Mouse (Mus musculus): ENCODE results near the gene Nr2e3. TPM values are rescaled to one million over a fixed set of nuclear protein-coding genes. Genes with fewer than 3 reads are reported as not detected.

Gene Nr2e3
- polyA plus RNA-seq, 2 experiments, result not detected

GRCm38 (mm10) chr9:59951943-59952342 lies 8.5 kb downstream of the Nr2e3 start:
- H3K36me3 ChIP-seq (replicated peaks; ENCODE audit: control insufficient read depth, insufficient read depth, low read depth), result no peaks in the 10 kb centered on the region
- no peaks in the 10 kb centered on the region for H3K4me1 ChIP-seq (replicated peaks; ENCODE audit: control insufficient read depth in 2 of 2, insufficient read depth in 2 of 2, low read length in 1 of 2)
- no peak for TF ChIP-seq CTCF (IDR thresholded peaks at IDR 0.05; ENCODE audit: low read depth)
- TF ChIP-seq EP300 (IDR thresholded peaks at IDR 0.05; ENCODE audit: low read depth), result no peak
- H3K27ac ChIP-seq, result no peak overlapping the region
- DNase-seq (ENCODE audit: low read depth in 3 of 3, low spot score in 3 of 3) (no peak), ATAC-seq (ENCODE audit: insufficient read depth) (no peak)
- H3K27me3 ChIP-seq (ENCODE audit: control insufficient read depth, insufficient read depth, low read length), result no peaks in the 10 kb centered on the region
- H3K4me3 ChIP-seq (ENCODE audit: insufficient read depth in 1 of 2, low read depth in 2 of 2, low read length in 2 of 2), result no peak overlapping the region
- no peaks in the 10 kb centered on the region for H3K9me3 ChIP-seq (ENCODE audit: control insufficient read depth, low read length)
- H3K9ac ChIP-seq (replicated peaks), result no peak overlapping the region
- WGBS (ENCODE audit: insufficient replicate concordance), result 73% methylated on average over 4 of the region's 4 CpGs
- no peak overlapping the region for H3K4me2 ChIP-seq (ENCODE audit: low read depth)

GRCm38 (mm10) chr9:59951001-59951750 lies 9.3 kb downstream of the Nr2e3 start:
- H3K27ac ChIP-seq, result no peak overlapping the region
- ATAC-seq (ENCODE audit: insufficient read depth), result no peak
- 67% methylated on average over 9 of the region's 9 CpGs for WGBS (ENCODE audit: insufficient replicate concordance)

GRCm38 (mm10) chr9:59949981-59950380 lies 10.5 kb downstream of the Nr2e3 start:
- no peak overlapping the region for H3K4me3 ChIP-seq (ENCODE audit: insufficient read depth in 1 of 2, low read depth in 2 of 2, low read length in 2 of 2)
- no peak for ATAC-seq (ENCODE audit: insufficient read depth)
- H3K27ac ChIP-seq, result no peak overlapping the region
- TF ChIP-seq CTCF (IDR thresholded peaks at IDR 0.05; ENCODE audit: low read depth) (no peak), EP300 (IDR thresholded peaks at IDR 0.05; ENCODE audit: low read depth) (no peak)
- H3K9me3 ChIP-seq (ENCODE audit: control insufficient read depth, low read length), result no peaks in the 10 kb centered on the region
- H3K4me1 ChIP-seq (replicated peaks; ENCODE audit: control insufficient read depth in 2 of 2, insufficient read depth in 2 of 2, low read length in 1 of 2), result no peaks in the 10 kb centered on the region
- DNase-seq (ENCODE audit: low read depth in 3 of 3, low spot score in 3 of 3), result no peak
- WGBS (ENCODE audit: insufficient replicate concordance), result 72% methylated on average over 5 of the region's 5 CpGs
- H3K27me3 ChIP-seq (ENCODE audit: control insufficient read depth, insufficient read depth, low read length), result no peaks in the 10 kb centered on the region
- no peaks in the 10 kb centered on the region for H3K36me3 ChIP-seq (replicated peaks; ENCODE audit: control insufficient read depth, insufficient read depth, low read depth)
- no peak overlapping the region for H3K4me2 ChIP-seq (ENCODE audit: low read depth)
- H3K9ac ChIP-seq (replicated peaks), result no peak overlapping the region

More at GRCm38 (mm10) chr9:59951001-59951750, 9.3 kb downstream of the Nr2e3 start:
- DNase-seq (ENCODE audit: low read depth in 3 of 3, low spot score in 3 of 3), result no peak
- Histone ChIP-seq H3K9me3 (ENCODE audit: control insufficient read depth, low read length) (no peaks in the 10 kb centered on the region), H3K36me3 (replicated peaks; ENCODE audit: control insufficient read depth, insufficient read depth, low read depth) (no peaks in the 10 kb centered on the region), H3K4me3 (ENCODE audit: insufficient read depth in 1 of 2, low read depth in 2 of 2, low read length in 2 of 2) (no peak overlapping the region), H3K27me3 (ENCODE audit: control insufficient read depth, insufficient read depth, low read length) (no peaks in the 10 kb centered on the region), H3K4me2 (ENCODE audit: low read depth) (no peak overlapping the region), H3K4me1 (replicated peaks; ENCODE audit: control insufficient read depth in 2 of 2, insufficient read depth in 2 of 2, low read length in 1 of 2) (no peaks in the 10 kb centered on the region), H3K9ac (replicated peaks) (no peak overlapping the region)
- no peak for TF ChIP-seq CTCF (IDR thresholded peaks at IDR 0.05; ENCODE audit: low read depth)
- no peak for TF ChIP-seq EP300 (IDR thresholded peaks at IDR 0.05; ENCODE audit: low read depth)

- no peak overlapping the region for H3K27ac ChIP-seq
- no peaks in the 10 kb centered on the region for H3K36me3 ChIP-seq (replicated peaks; ENCODE audit: control insufficient read depth, insufficient read depth, low read depth)
- DNase-seq (ENCODE audit: low read depth in 3 of 3, low spot score in 3 of 3), result no peak
- ATAC-seq (ENCODE audit: insufficient read depth), result no peak
- no peaks in the 10 kb centered on the region for H3K27me3 ChIP-seq (ENCODE audit: control insufficient read depth, insufficient read depth, low read length)
- WGBS (ENCODE audit: insufficient replicate concordance), result 58% methylated on average over 6 of the region's 6 CpGs
- H3K9me3 ChIP-seq (ENCODE audit: control insufficient read depth, low read length), result no peaks in the 10 kb centered on the region
- TF ChIP-seq CTCF (IDR thresholded peaks at IDR 0.05; ENCODE audit: low read depth) (no peak), EP300 (IDR thresholded peaks at IDR 0.05; ENCODE audit: low read depth) (no peak)
- H3K4me1 ChIP-seq (replicated peaks; ENCODE audit: control insufficient read depth in 2 of 2, insufficient read depth in 2 of 2, low read length in 1 of 2), result no peaks in the 10 kb centered on the region
- H3K4me2 ChIP-seq (ENCODE audit: low read depth), result no peak overlapping the region
- no peak overlapping the region for H3K9ac ChIP-seq (replicated peaks)
- H3K4me3 ChIP-seq (ENCODE audit: insufficient read depth in 1 of 2, low read depth in 2 of 2, low read length in 2 of 2), result no peak overlapping the region
Measured at GRCm38 (mm10) chr9:59949511-59949910, 10.9 kb downstream of the Nr2e3 start.

- H3K9me3 ChIP-seq (ENCODE audit: control insufficient read depth, low read length), result no peaks in the 10 kb centered on the region
- no peak overlapping the region for H3K4me2 ChIP-seq (ENCODE audit: low read depth)
- TF ChIP-seq CTCF (IDR thresholded peaks at IDR 0.05; ENCODE audit: low read depth), result no peak
- no peak for TF ChIP-seq EP300 (IDR thresholded peaks at IDR 0.05; ENCODE audit: low read depth)
- H3K27me3 ChIP-seq (ENCODE audit: control insufficient read depth, insufficient read depth, low read length), result no peaks in the 10 kb centered on the region
- no peaks in the 10 kb centered on the region for H3K36me3 ChIP-seq (replicated peaks; ENCODE audit: control insufficient read depth, insufficient read depth, low read depth)
- no peaks in the 10 kb centered on the region for H3K4me1 ChIP-seq (replicated peaks; ENCODE audit: control insufficient read depth in 2 of 2, insufficient read depth in 2 of 2, low read length in 1 of 2)
- DNase-seq (ENCODE audit: low read depth in 3 of 3, low spot score in 3 of 3), result no peak
- ATAC-seq (ENCODE audit: insufficient read depth), result no peak
- no peak overlapping the region for H3K9ac ChIP-seq (replicated peaks)
- WGBS (ENCODE audit: insufficient replicate concordance), result 75% methylated on average over 17 of the region's 17 CpGs
- H3K4me3 ChIP-seq (ENCODE audit: insufficient read depth in 1 of 2, low read depth in 2 of 2, low read length in 2 of 2), result no peak overlapping the region
- no peak overlapping the region for H3K27ac ChIP-seq
Measured at GRCm38 (mm10) chr9:59948691-59949250, 11.7 kb downstream of the Nr2e3 start.
